Mouse (Mus musculus): Measurements from ENCODE around the gene Gng10. TPM values are rescaled to one million over a fixed set of nuclear protein-coding genes. Genes with fewer than 3 reads are reported as not detected.

Gng10 gene
- polyA plus RNA-seq, 1 experiment, result 102 TPM

- Histone ChIP-seq H3K79me2 (ENCODE audit: control insufficient read depth, insufficient read depth) (no peaks in the 10 kb centered on the region), H3K27me3 (ENCODE audit: control insufficient read depth, insufficient read depth, insufficient read length) (no peaks in the 10 kb centered on the region), H3ac (ENCODE audit: control insufficient read depth, insufficient read length, low read depth) (no peak overlapping the region), H3K4me3 (ENCODE audit: insufficient read depth, poor library complexity, severe bottlenecking) (no peak overlapping the region), H3K36me3 (ENCODE audit: control insufficient read depth, insufficient read depth) (no peaks in the 10 kb centered on the region), H3K79me3 (ENCODE audit: low read depth) (no peaks in the 10 kb centered on the region)
- no peak for TF ChIP-seq MYOD1 (IDR thresholded peaks at IDR 0.05; ENCODE audit: control insufficient read depth, insufficient read length, low read depth)
- no peak for TF ChIP-seq USF1 (IDR thresholded peaks at IDR 0.05; ENCODE audit: low read depth)
These were observed 42.7 kb upstream of the Gng10 start for GRCm38 (mm10) chr4:58992195-58992594.

GRCm38 (mm10) chr4:58994762-58995161 is 40.1 kb upstream of the Gng10 start, which contains the start of gene Dnajc25:
TSS of gene Dnajc25 (plus strand) at chr4:58995062.
- Histone ChIP-seq H3K27me3 (ENCODE audit: control insufficient read depth, insufficient read depth, insufficient read length) (no peaks in the 10 kb centered on the region), H3K36me3 (ENCODE audit: control insufficient read depth, insufficient read depth) (no peaks in the 10 kb centered on the region), H3K79me3 (ENCODE audit: low read depth) (no peaks in the 10 kb centered on the region), H3K4me3 (ENCODE audit: insufficient read depth, poor library complexity, severe bottlenecking) (no peak within 1 kb of the TSS), H3K79me2 (ENCODE audit: control insufficient read depth, insufficient read depth) (no peaks in the 10 kb centered on the region), H3ac (ENCODE audit: control insufficient read depth, insufficient read length, low read depth) (no peak within 1 kb of the TSS)
- TF ChIP-seq MYOD1 (IDR thresholded peaks at IDR 0.05; ENCODE audit: control insufficient read depth, insufficient read length, low read depth), result no peak
- no peak for TF ChIP-seq FOSL1 (IDR thresholded peaks at IDR 0.05; ENCODE audit: insufficient read depth, low read length, poor library complexity, severe bottlenecking)
- no peak for TF ChIP-seq CTCF (IDR thresholded peaks at IDR 0.05; ENCODE audit: control insufficient read depth, insufficient read depth, insufficient read length)
- TF ChIP-seq USF1 (IDR thresholded peaks at IDR 0.05; ENCODE audit: low read depth), result no peak
- TF ChIP-seq MAX (IDR thresholded peaks at IDR 0.05), result no peak
- no peak for TF ChIP-seq CEBPB (IDR thresholded peaks at IDR 0.05; ENCODE audit: low read depth)
- no peak for TF ChIP-seq MYOG (IDR thresholded peaks at IDR 0.05; ENCODE audit: control insufficient read depth, extremely low read depth, insufficient read length)

DNA sequence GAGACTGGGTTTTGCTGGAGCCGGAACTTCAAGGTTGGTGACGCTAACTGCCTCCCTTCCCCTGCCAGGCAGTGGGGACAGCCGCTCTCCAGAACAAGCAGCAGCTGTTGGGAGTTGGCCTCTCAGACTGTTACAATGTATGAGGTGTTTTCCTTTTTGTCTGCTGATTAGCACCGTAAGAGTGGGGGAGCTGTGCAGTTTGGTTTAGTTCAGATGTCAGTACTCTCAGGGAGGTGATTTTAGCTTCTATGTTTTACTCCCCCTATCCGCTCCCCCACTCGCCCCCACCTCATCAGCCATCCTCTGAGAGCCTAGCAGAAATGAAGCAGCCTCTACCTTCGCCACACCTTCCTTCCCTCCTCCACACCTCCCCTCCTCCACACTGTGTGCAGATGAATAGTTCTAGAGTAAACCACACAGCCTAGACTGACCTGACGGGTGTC is 39.6 kb upstream of the Gng10 start:
- no peaks in the 10 kb centered on the region for H3K27me3 ChIP-seq (ENCODE audit: control insufficient read depth, insufficient read depth, insufficient read length)
- H3K4me3 ChIP-seq (ENCODE audit: insufficient read depth, poor library complexity, severe bottlenecking), result no peak overlapping the region
- no peak overlapping the region for H3ac ChIP-seq (ENCODE audit: control insufficient read depth, insufficient read length, low read depth)
- H3K36me3 ChIP-seq (ENCODE audit: control insufficient read depth, insufficient read depth), result no peaks in the 10 kb centered on the region
- TF ChIP-seq MYOD1 (IDR thresholded peaks at IDR 0.05; ENCODE audit: control insufficient read depth, insufficient read length, low read depth) (no peak), FOSL1 (IDR thresholded peaks at IDR 0.05; ENCODE audit: insufficient read depth, low read length, poor library complexity, severe bottlenecking) (no peak), USF1 (IDR thresholded peaks at IDR 0.05; ENCODE audit: low read depth) (no peak), MAX (IDR thresholded peaks at IDR 0.05) (no peak), CEBPB (IDR thresholded peaks at IDR 0.05; ENCODE audit: low read depth) (no peak), CTCF (IDR thresholded peaks at IDR 0.05; ENCODE audit: control insufficient read depth, insufficient read depth, insufficient read length) (no peak), MYOG (IDR thresholded peaks at IDR 0.05; ENCODE audit: control insufficient read depth, extremely low read depth, insufficient read length) (no peak)
- H3K79me2 ChIP-seq (ENCODE audit: control insufficient read depth, insufficient read depth), result no peaks in the 10 kb centered on the region
- no peaks in the 10 kb centered on the region for H3K79me3 ChIP-seq (ENCODE audit: low read depth)

GRCm38 (mm10) chr4:58997081-58997480 is 37.8 kb upstream of the Gng10 start:
- Histone ChIP-seq H3K27me3 (ENCODE audit: control insufficient read depth, insufficient read depth, insufficient read length) (no peaks in the 10 kb centered on the region), H3K4me3 (ENCODE audit: insufficient read depth, poor library complexity, severe bottlenecking) (no peak overlapping the region), H3K79me2 (ENCODE audit: control insufficient read depth, insufficient read depth) (no peaks in the 10 kb centered on the region), H3K36me3 (ENCODE audit: control insufficient read depth, insufficient read depth) (no peaks in the 10 kb centered on the region), H3ac (ENCODE audit: control insufficient read depth, insufficient read length, low read depth) (no peak overlapping the region), H3K79me3 (ENCODE audit: low read depth) (no peaks in the 10 kb centered on the region)
- TF ChIP-seq MYOD1 (IDR thresholded peaks at IDR 0.05; ENCODE audit: control insufficient read depth, insufficient read length, low read depth) (no peak), USF1 (IDR thresholded peaks at IDR 0.05; ENCODE audit: low read depth) (no peak), FOSL1 (IDR thresholded peaks at IDR 0.05; ENCODE audit: insufficient read depth, low read length, poor library complexity, severe bottlenecking) (no peak), MYOG (IDR thresholded peaks at IDR 0.05; ENCODE audit: control insufficient read depth, extremely low read depth, insufficient read length) (no peak), MAX (IDR thresholded peaks at IDR 0.05) (no peak), CEBPB (IDR thresholded peaks at IDR 0.05; ENCODE audit: low read depth) (no peak), CTCF (IDR thresholded peaks at IDR 0.05; ENCODE audit: control insufficient read depth, insufficient read depth, insufficient read length) (no peak)

DNA sequence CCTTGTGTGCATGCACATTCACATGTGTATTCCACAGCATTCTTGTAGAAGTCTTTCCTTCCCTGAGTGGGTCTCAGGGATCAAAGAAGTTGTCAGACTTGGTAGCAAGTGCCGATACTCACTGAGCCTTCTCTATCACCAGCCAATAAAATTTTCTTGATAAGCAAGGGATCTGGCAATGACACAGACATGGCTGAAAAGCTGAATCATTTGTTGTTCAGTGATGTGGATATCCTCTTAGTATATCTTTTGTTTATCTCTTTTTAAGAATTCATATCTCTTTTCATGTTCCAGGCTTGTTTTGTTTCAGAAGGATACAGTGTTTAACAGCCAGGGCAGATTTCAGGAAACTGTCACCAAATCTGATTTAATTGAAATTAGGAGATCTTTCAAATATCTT is 36.2 kb upstream of the Gng10 start:
- no peak overlapping the region for H3ac ChIP-seq (ENCODE audit: control insufficient read depth, insufficient read length, low read depth)
- no peaks in the 10 kb centered on the region for H3K27me3 ChIP-seq (ENCODE audit: control insufficient read depth, insufficient read depth, insufficient read length)
- no peaks in the 10 kb centered on the region for H3K36me3 ChIP-seq (ENCODE audit: control insufficient read depth, insufficient read depth)
- TF ChIP-seq MYOD1 (IDR thresholded peaks at IDR 0.05; ENCODE audit: control insufficient read depth, insufficient read length, low read depth) (no peak), MAX (IDR thresholded peaks at IDR 0.05) (no peak)
- H3K4me3 ChIP-seq (ENCODE audit: insufficient read depth, poor library complexity, severe bottlenecking), result no peak overlapping the region
- peaks cover 3% of the 10 kb centered on the region for H3K79me3 ChIP-seq (ENCODE audit: low read depth)
- peaks cover 7% of the 10 kb centered on the region for H3K79me2 ChIP-seq (ENCODE audit: control insufficient read depth, insufficient read depth)

DNA sequence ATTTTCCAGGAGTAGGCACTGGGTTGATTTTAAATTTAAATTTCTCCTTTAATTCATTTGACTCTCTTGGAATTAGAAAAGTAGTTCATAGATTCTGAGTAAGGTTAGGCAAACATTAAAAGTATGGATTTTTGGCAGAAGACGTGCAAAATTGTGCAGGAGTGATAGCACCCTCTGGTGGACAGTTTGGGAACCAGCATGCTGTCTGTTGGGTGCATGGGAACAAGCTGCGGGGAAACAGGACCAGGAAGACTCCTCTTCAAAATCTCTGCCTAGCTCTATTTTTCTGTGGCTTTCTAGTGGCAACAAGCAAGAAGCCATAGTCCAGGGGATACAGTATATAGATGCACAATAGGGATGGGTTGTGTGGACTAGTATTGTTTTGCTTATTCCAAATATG is 35.2 kb upstream of the Gng10 start:
- Histone ChIP-seq H3K4me3 (ENCODE audit: insufficient read depth, poor library complexity, severe bottlenecking) (no peak overlapping the region), H3K79me3 (ENCODE audit: low read depth) (peaks cover 13% of the 10 kb centered on the region)
- no peak for TF ChIP-seq MYOG (IDR thresholded peaks at IDR 0.05; ENCODE audit: control insufficient read depth, extremely low read depth, insufficient read length)
- TF ChIP-seq FOSL1 (IDR thresholded peaks at IDR 0.05; ENCODE audit: insufficient read depth, low read length, poor library complexity, severe bottlenecking), result no peak
- TF ChIP-seq MYOD1 (IDR thresholded peaks at IDR 0.05; ENCODE audit: control insufficient read depth, insufficient read length, low read depth), result no peak
- peak; percentile 76 for TF ChIP-seq CTCF (IDR thresholded peaks at IDR 0.05; ENCODE audit: control insufficient read depth, insufficient read depth, insufficient read length)
- peak; percentile 68 for TF ChIP-seq MAX (IDR thresholded peaks at IDR 0.05)

More for the DNA sequence above, 35.2 kb upstream of the Gng10 start:
- Histone ChIP-seq H3K79me2 (ENCODE audit: control insufficient read depth, insufficient read depth) (peaks cover 17% of the 10 kb centered on the region), H3ac (ENCODE audit: control insufficient read depth, insufficient read length, low read depth) (no peak overlapping the region), H3K27me3 (ENCODE audit: control insufficient read depth, insufficient read depth, insufficient read length) (no peaks in the 10 kb centered on the region), H3K36me3 (ENCODE audit: control insufficient read depth, insufficient read depth) (no peaks in the 10 kb centered on the region)

Measured in C2C12 (cell line).